Mouse (Mus musculus): Measurements from ENCODE around the gene B230118H07Rik.

DNA sequence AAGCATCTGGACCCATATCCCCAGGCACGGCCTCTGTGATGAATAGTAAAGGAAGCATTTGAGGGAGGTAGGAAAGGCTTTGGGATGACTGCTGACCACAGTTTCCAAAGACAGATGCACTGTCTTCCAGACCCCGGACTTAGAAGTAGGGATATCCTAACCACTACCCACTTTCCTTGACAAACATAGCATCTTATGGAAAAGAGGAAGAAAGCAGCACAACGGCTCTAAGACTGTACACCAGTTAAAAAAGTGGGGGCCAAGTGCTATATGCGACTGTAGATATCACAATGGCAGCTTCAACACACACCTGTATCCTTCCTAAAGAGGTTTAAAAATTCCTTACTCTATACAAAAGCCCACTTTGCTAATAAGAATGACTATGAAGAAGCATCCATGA lies 31.0 kb downstream of the B230118H07Rik start:
- TF ChIP-seq POLR2A (IDR thresholded peaks at IDR 0.05; ENCODE audit: low read depth, low read length) (no peak), CTCF (conservative IDR thresholded peaks at IDR 0.05; ENCODE audit: insufficient read depth, insufficient read length, low read depth, low read length) (no peak)
